Mouse (Mus musculus): ENCODE measurements around the gene Ddx24.
"Not testable (repeated sequence)": the region's sequence is repeated elsewhere in the genome, so short reads cannot be mapped to it uniquely, and the experiment has no call there.

The Ddx24 gene

GRCm38 (mm10) chr12:103425729-103426470, at the start of gene Ddx24:
Gene Ddx24, minus strand, starts transcription at chr12:103425830.
- DNase-seq (ENCODE audit: low spot score in 2 of 2), result peak; percentile 97 to 99

- DNase-seq (ENCODE audit: low spot score in 2 of 2), result no peak
Observed at GRCm38 (mm10) chr12:103474481-103474880, 48.9 kb upstream of the Ddx24 start.

- DNase-seq (ENCODE audit: low spot score in 2 of 2), result no peak
Observed at GRCm38 (mm10) chr12:103457140-103457539, 31.5 kb upstream of the Ddx24 start, which contains the start of gene Ifi27l2b. Gene Ifi27l2b, minus strand, starts transcription at chr12:103457223.

GRCm38 (mm10) chr12:103456727-103457126, 31.1 kb upstream of the Ddx24 start:
- DNase-seq (ENCODE audit: low spot score in 2 of 2), result not testable (repeated sequence)

GRCm38 (mm10) chr12:103453361-103453760, 27.7 kb upstream of the Ddx24 start:
- no peak for DNase-seq (ENCODE audit: low spot score in 2 of 2)

GRCm38 (mm10) chr12:103445060-103445459, 19.4 kb upstream of the Ddx24 start:
- DNase-seq (ENCODE audit: low spot score in 2 of 2), result no peak

GRCm38 (mm10) chr12:103444261-103444660, 18.6 kb upstream of the Ddx24 start:
- not testable (repeated sequence) for DNase-seq (ENCODE audit: low spot score in 2 of 2)

- no peak for DNase-seq (ENCODE audit: low spot score in 2 of 2)
Observed at GRCm38 (mm10) chr12:103443524-103443923, 17.9 kb upstream of the Ddx24 start, which contains the start of gene Ifi27l2a. Gene Ifi27l2a, minus strand, starts transcription at chr12:103443680.

GRCm38 (mm10) chr12:103437601-103438000, 12.0 kb upstream of the Ddx24 start:
- no peak for DNase-seq (ENCODE audit: low spot score in 2 of 2)

GRCm38 (mm10) chr12:103434861-103435260, 9.2 kb upstream of the Ddx24 start:
- DNase-seq (ENCODE audit: low spot score in 2 of 2), result no peak

- DNase-seq (ENCODE audit: low spot score in 2 of 2), result peak; percentile 45 to 59
Observed at GRCm38 (mm10) chr12:103433986-103434731, 8.5 kb upstream of the Ddx24 start, which contains the start of gene Ifi27. Gene Ifi27, plus strand, starts transcription at chr12:103434211.

GRCm38 (mm10) chr12:103433430-103433829, 7.8 kb upstream of the Ddx24 start:
- no peak for DNase-seq (ENCODE audit: low spot score in 2 of 2)

- DNase-seq (ENCODE audit: low spot score in 2 of 2), result no peak
Observed at GRCm38 (mm10) chr12:103426710-103427109, 1.1 kb upstream of the Ddx24 start.

GRCm38 (mm10) chr12:103425016-103425728, 458 bp downstream of the Ddx24 start:
- DNase-seq (ENCODE audit: low spot score in 2 of 2), result no peak

GRCm38 (mm10) chr12:103408144-103408543, 17.5 kb downstream of the Ddx24 start:
- DNase-seq (ENCODE audit: low spot score in 2 of 2), result peak; percentile 67 to 68

- DNase-seq (ENCODE audit: low spot score in 2 of 2), result no peak
Observed at GRCm38 (mm10) chr12:103407720-103408119, 17.9 kb downstream of the Ddx24 start, which contains the start of gene 9330161L09Rik. Gene 9330161L09Rik, minus strand, starts transcription at chr12:103407820.

GRCm38 (mm10) chr12:103404131-103404530, 21.5 kb downstream of the Ddx24 start:
- DNase-seq (ENCODE audit: low spot score in 2 of 2), result no peak

GRCm38 (mm10) chr12:103396751-103397150, 28.9 kb downstream of the Ddx24 start:
- no peak for DNase-seq (ENCODE audit: low spot score in 2 of 2)

GRCm38 (mm10) chr12:103395486-103396275, 29.9 kb downstream of the Ddx24 start:
- DNase-seq (ENCODE audit: low spot score in 2 of 2), result no peak

- DNase-seq (ENCODE audit: low spot score in 2 of 2), result no peak
Observed at GRCm38 (mm10) chr12:103393528-103393927, 32.1 kb downstream of the Ddx24 start.

- DNase-seq (ENCODE audit: low spot score in 2 of 2), result peak; percentile 72 to 75
Observed at GRCm38 (mm10) chr12:103391098-103391497, 34.5 kb downstream of the Ddx24 start.

Data from right cerebral cortex, adult 2 months (tissue).